Mouse (Mus musculus): ENCODE results near the gene H2-T3.
"Not testable (repeated sequence)": the region's sequence is repeated elsewhere in the genome, so short reads cannot be mapped to it uniquely, and the experiment has no call there.

Gene H2-T3

GRCm38 (mm10) chr17:36190169-36190507 lies at the start of gene H2-T3:
H2-T3 (minus strand) TSS chr17:36190287.
- in situ Hi-C loops (cut with MboI) = no loop called here

- in situ Hi-C loops (cut with MboI) = no loop called here
Measured at GRCm38 (mm10) chr17:36237321-36237921, 47.3 kb upstream of the H2-T3 start.

DNA sequence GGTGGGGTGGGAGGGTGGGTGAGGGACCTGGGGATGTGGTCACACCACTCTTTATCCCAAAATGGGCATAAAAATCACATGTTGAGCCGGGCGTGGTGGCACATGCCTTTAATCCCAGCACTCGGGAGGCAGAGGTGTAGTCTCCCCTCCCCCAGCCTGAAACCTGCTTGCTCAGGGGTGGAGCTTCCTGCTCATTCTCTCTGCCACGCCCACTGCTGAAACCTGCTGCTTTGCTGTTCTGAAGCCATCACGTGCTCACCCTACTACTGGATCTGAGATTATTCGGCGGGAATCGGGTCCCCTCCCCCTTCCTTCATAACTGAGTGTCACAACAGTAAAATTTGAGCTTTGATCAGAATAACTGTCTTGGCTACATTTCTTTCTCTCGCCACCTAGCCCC lies 45.2 kb upstream of the H2-T3 start:
- in situ Hi-C loops (cut with MboI) = not testable (repeated sequence)

DNA sequence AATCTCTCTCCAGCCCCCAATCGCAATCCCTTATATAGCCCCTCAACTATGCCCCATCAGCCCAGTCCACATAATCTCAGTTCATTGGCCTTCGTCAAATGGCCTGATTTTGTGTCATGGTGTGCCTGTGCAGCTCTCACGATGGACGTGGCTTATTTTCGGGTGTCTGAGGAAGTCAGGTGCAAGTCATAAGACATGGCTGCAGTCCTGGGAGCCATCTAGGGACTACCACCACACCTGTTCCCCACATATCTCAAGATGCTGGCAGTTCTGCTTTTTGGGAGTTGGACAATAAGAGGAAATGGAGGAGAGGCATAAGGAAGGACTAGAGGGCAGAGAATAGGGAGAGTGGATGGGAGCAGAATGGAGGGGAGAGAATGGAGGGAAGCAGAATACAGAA lies 43.5 kb upstream of the H2-T3 start:
- in situ Hi-C loops (cut with MboI) = no loop called here

- in situ Hi-C loops (cut with MboI) = no loop called here
Measured at GRCm38 (mm10) chr17:36231318-36231717, 41.2 kb upstream of the H2-T3 start.

DNA sequence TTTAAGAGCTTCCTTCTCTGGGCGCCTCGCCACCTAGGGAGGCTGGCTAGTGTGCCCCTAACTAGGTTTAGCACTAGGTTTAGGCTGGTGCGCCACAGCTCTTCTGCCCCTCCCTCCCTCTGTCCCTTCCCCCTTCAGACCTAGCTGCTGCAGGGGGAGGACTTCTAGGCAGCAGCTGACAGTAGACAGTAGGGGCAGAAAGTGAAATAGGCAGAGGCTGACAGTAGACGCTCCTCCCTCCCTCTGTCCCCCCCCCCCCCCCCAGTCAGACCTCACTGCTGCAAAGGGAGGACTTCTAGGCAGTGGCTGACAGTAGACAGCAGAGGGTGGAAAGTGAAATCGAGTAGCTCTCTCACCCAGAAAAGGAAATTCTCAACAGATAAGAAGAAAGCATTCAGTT lies 39.0 kb upstream of the H2-T3 start:
- in situ Hi-C loops (cut with MboI) = no loop called here

GRCm38 (mm10) chr17:36226921-36227320 lies 36.8 kb upstream of the H2-T3 start:
- in situ Hi-C loops (cut with MboI) = no loop called here

DNA sequence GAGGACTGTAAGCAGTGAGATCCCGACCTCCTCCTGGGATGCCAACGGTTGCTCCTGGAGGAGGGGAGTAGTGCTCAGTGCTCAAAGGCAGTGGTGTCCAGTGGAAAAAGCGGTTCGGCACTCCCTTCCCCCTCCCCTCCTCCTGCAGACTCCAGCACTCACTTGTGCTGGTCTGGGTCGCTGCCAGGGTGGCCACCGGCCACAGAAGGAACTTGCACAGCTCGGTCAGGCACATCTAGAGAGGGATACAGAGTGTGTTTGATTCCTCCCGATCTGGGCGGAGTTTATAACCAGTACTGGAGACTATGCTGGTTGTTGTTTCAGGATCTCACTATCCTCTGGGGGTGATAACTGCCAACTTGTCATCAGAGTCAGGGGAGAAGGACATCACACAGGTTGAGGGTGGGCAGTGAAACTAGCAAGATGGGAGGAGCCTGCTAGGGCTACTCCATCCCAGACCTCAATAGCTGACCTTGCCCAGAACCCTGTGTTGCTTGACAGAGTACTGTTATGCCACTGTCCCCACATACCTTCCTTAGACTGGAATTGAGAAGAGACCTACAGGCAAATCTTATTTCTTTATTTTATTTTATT lies 35.2 kb upstream of the H2-T3 start:
- in situ Hi-C loops (cut with MboI) = no loop called here

GRCm38 (mm10) chr17:36224451-36224850 lies 34.4 kb upstream of the H2-T3 start:
- in situ Hi-C loops (cut with MboI) = no loop called here

DNA sequence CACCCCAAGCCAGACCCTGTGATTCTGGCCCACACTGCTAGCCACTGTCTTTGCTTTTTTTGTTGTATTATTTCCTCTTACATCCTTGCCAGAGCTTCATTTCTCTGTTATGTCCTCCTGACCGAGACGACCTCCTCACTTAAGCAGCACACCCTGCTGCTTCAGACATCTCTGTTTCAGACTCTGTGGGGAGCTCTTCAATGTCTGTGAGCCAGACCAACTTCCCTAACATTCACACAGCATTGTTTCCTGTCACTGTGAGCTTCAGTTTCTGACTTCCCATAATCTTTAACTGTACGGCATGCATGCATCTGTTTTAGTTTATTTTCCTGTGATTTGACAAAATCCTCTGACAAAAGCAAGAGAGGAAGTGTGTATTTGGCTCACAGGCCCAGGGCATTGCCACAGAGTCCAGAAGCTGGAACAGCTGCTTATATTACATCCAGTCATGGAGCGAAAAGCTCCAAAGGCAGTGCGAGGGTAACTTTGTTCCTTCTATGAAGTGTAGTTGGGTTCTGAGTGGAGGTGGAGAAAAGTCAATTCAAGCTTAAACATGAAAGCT lies 28.6 kb upstream of the H2-T3 start:
- in situ Hi-C loops (cut with MboI) = no loop called here

GRCm38 (mm10) chr17:36215586-36215985 lies 25.5 kb upstream of the H2-T3 start:
- in situ Hi-C loops (cut with MboI) = no loop called here

GRCm38 (mm10) chr17:36206846-36207245 lies 16.8 kb upstream of the H2-T3 start:
- in situ Hi-C loops (cut with MboI) = no loop called here

- in situ Hi-C loops (cut with MboI) = no loop called here
Measured at GRCm38 (mm10) chr17:36205862-36206261, 15.8 kb upstream of the H2-T3 start.

GRCm38 (mm10) chr17:36205456-36205855 lies 15.4 kb upstream of the H2-T3 start:
- in situ Hi-C loops (cut with MboI) = no loop called here

DNA sequence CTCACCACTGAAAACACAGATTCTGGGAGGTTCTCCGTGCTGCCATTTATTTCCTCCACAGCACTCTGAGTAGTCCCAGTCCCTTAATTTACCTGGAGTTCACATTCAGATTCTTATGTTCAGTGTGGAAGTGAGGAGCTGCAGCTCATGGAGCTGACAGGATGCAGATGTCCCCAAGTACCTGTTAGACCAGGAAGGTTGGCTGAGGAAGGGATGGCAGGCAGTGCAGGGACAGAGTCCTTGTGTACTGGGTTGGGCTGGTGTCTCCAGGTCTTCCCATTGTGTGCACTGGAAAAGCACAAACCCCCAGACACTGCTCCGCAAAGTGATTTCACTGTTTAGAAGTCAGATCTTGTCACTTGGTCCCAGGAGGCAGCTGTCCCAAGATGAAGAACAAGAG lies 11.8 kb upstream of the H2-T3 start:
- in situ Hi-C loops (cut with MboI) = no loop called here

DNA sequence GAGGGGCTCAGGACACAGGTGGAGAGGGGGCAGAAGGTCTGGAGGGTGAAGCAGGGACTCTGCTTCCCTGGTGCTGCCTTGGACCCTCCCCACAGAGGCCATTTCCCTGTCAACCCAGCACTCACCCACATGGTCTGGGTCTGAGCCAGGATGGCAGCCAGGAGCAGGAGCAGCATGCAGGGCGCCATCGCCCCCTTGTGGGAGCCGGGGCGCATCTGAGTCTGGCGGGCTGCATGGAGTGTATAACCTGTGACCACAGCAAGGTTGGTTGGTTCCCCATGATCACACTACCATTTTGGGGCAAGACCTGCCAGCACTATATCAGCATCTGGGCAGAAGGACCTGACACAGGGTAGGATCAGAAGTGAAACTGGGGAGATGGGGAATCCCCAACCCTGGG lies 8.2 kb upstream of the H2-T3 start:
- in situ Hi-C loops (cut with MboI) = no loop called here

- in situ Hi-C loops (cut with MboI) = no loop called here
Measured at GRCm38 (mm10) chr17:36194471-36194870, 4.4 kb upstream of the H2-T3 start.

DNA sequence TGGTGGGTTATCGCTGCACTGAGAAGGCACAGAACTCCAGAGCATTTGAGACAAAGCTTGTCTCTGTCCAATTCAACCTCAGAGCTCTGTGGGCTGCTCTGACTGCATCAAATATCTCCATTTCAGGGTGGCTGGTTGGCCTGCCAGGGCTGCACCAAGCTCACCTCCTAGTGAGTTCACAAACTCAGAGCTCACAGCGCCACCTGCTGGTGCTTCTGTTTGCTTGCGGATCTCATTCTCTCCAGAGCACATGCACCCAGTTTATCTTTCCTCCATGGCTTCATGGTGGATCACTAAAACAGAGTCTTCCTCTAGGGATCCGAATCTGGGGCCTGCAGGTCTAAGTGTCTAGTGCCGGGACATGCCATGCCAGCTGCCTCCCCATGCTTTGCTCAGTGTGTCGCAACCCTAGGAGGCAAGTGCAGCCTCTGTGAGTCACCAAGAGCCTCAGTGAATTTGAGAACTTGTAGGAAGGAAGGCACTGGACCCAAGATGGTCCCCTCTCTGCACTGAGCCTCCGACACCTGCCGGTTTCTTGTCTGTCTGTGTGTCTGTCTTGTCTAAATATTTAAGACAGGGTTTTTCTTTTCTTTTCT lies 3.6 kb upstream of the H2-T3 start:
- in situ Hi-C loops (cut with MboI) = no loop called here

DNA sequence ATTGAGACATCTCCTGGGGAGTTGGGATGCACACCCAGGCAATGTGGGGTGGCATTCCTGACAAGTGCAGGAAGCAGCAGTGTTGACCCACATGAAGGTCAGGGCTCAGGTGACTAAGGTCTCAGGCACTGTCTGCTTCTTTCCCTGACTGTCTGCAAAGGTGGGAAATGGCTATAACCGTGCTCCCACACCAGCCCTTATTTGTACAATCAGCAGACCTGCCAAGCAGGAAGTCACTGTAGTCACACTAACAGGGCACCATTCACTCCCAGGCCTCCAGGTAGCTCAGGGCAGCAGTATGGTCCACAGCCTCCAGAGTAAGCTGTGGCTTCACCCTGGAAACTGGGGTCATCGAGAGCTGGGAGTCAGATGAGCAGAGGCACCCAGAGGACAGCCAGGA lies 2.3 kb upstream of the H2-T3 start:
- in situ Hi-C loops (cut with MboI) = no loop called here

DNA sequence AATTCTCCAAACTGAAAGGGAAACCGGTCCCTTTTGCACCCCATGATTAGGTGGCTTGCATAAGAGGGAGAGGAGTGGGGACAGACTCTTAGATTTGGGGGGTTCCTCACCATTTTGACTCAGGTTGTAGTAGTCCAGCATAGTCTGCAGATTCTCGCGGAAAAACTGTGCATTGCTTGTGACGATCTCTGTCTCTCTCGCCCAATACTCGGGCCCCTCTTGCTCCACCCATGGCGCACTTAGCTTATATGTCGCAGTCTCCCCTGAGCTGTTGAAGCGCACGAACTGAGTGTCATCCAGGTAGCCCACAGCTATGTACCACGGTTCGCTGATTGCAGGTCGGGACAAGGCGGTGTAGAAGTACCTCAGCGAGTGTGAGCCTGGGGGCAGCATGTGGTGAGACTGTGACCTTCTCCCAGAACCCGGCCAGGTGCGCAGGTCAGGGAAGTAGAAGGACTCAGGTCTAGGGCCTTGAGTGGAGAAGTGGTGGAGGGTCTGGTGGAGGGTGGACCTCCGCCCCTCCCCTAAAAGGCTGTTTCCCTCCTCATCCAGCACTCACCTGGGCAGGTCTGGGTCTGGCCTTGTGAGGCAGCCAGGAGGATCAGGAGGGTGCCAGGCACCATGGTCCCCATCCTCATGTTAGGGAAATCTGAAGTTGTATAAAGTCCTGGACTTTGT lies 457 bp downstream of the H2-T3 start:
- in situ Hi-C loops (cut with MboI) = no loop called here

GRCm38 (mm10) chr17:36187540-36187939 lies 2.5 kb downstream of the H2-T3 start:
- in situ Hi-C loops (cut with MboI) = no loop called here

- in situ Hi-C loops (cut with MboI) = no loop called here
Measured at GRCm38 (mm10) chr17:36182212-36182611, 7.9 kb downstream of the H2-T3 start.

DNA sequence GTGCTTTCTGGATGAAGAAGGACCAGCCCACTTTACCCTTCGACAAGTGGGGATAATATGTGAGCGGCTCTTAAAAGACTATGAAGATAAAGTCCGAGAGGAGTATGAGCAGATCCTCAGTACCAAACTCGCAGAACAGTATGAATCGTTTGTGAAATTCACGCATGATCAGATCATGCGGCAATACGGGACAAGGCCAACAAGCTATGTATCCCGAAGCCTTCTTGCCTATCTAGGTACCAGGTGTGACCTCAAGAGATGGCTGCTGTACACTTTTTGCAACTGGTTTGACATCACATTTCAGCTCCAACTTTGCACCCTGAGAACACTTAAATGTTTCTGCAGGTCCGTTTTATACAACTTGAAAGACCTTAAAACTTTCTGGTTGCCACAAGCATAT lies 10.6 kb downstream of the H2-T3 start:
- in situ Hi-C loops (cut with MboI) = not testable (repeated sequence)

Data from mature B cell (primary cell).